Mouse (Mus musculus): ENCODE results near the gene Fam20b. TPM values are rescaled to one million over a fixed set of nuclear protein-coding genes. Genes with fewer than 3 reads are reported as not detected.
"Not testable (repeated sequence)": the region's sequence is repeated elsewhere in the genome, so short reads cannot be mapped to it uniquely, and the experiment has no call there.

Gene Fam20b
- polyA plus RNA-seq, 1 experiment from 2014 or later: 28.5 TPM

- Histone ChIP-seq H3K27me3 (ENCODE audit: control insufficient read depth, insufficient read depth, low read length) (no peaks in the 10 kb centered on the region), H3K9me3 (ENCODE audit: control insufficient read depth, low read length) (no peaks in the 10 kb centered on the region), H3K27ac (ENCODE audit: low read depth, low read length) (no peak overlapping the region), H3K9ac (replicated peaks; ENCODE audit: low read depth, low read length) (no peak overlapping the region), H3K36me3 (ENCODE audit: control insufficient read depth, insufficient read depth, low read length) (no peaks in the 10 kb centered on the region), H3K4me1 (ENCODE audit: control insufficient read depth, insufficient read depth, low read length) (0 out of 2 replicates have a peak, but pooled peaks cover 2% of the 10 kb centered on the region), H3K4me2 (ENCODE audit: low read depth, low read length) (no peak overlapping the region), H3K4me3 (ENCODE audit: low read depth, low read length) (no peak overlapping the region)
- 92% methylated on average over 23 of the region's 23 CpGs for WGBS
- ATAC-seq (ENCODE audit: low read depth): no peak
Measured at GRCm38 (mm10) chr1:156667141-156667926, 51.6 kb downstream of the Fam20b start.

- H3K36me3 ChIP-seq (ENCODE audit: control insufficient read depth, insufficient read depth, low read length): no peaks in the 10 kb centered on the region
- H3K4me2 ChIP-seq (ENCODE audit: low read depth, low read length): no peak overlapping the region
Measured at GRCm38 (mm10) chr1:156665777-156666176, 53.1 kb downstream of the Fam20b start.

GRCm38 (mm10) chr1:156660660-156661236 lies 58.1 kb downstream of the Fam20b start:
- not testable (repeated sequence) for H3K4me1 ChIP-seq (ENCODE audit: control insufficient read depth, insufficient read depth, low read length); H3K4me2 ChIP-seq (ENCODE audit: low read depth, low read length); H3K27ac ChIP-seq (ENCODE audit: low read depth, low read length); ATAC-seq (ENCODE audit: low read depth); H3K36me3 ChIP-seq (ENCODE audit: control insufficient read depth, insufficient read depth, low read length); H3K9ac ChIP-seq (replicated peaks; ENCODE audit: low read depth, low read length); H3K4me3 ChIP-seq (ENCODE audit: low read depth, low read length); H3K27me3 ChIP-seq (ENCODE audit: control insufficient read depth, insufficient read depth, low read length); H3K9me3 ChIP-seq (ENCODE audit: control insufficient read depth, low read length)
- WGBS: 85% methylated on average over 19 of the region's 21 CpGs

More at GRCm38 (mm10) chr1:156665777-156666176, 53.1 kb downstream of the Fam20b start:
- H3K27me3 ChIP-seq (ENCODE audit: control insufficient read depth, insufficient read depth, low read length): no peaks in the 10 kb centered on the region
- no peak for ATAC-seq (ENCODE audit: low read depth)
- 0 out of 2 replicates have a peak, but pooled peaks cover 2% of the 10 kb centered on the region for H3K4me1 ChIP-seq (ENCODE audit: control insufficient read depth, insufficient read depth, low read length)
- no peak overlapping the region for H3K9ac ChIP-seq (replicated peaks; ENCODE audit: low read depth, low read length)
- no peak overlapping the region for H3K27ac ChIP-seq (ENCODE audit: low read depth, low read length)
- H3K4me3 ChIP-seq (ENCODE audit: low read depth, low read length): no peak overlapping the region
- H3K9me3 ChIP-seq (ENCODE audit: control insufficient read depth, low read length): no peaks in the 10 kb centered on the region
- 92% methylated on average over 8 of the region's 8 CpGs for WGBS

- H3K9me3 ChIP-seq (ENCODE audit: control insufficient read depth, low read length): no peaks in the 10 kb centered on the region
- no peaks in the 10 kb centered on the region for H3K36me3 ChIP-seq (ENCODE audit: control insufficient read depth, insufficient read depth, low read length)
- H3K27me3 ChIP-seq (ENCODE audit: control insufficient read depth, insufficient read depth, low read length): no peaks in the 10 kb centered on the region
- 88% methylated on average over 13 of the region's 13 CpGs for WGBS
- no peaks in the 10 kb centered on the region for H3K4me1 ChIP-seq (ENCODE audit: control insufficient read depth, insufficient read depth, low read length)
- no peak for ATAC-seq (ENCODE audit: low read depth)
- no peak overlapping the region for H3K4me2 ChIP-seq (ENCODE audit: low read depth, low read length)
- H3K9ac ChIP-seq (replicated peaks; ENCODE audit: low read depth, low read length): no peak overlapping the region
- H3K27ac ChIP-seq (ENCODE audit: low read depth, low read length): no peak overlapping the region
- H3K4me3 ChIP-seq (ENCODE audit: low read depth, low read length): no peak overlapping the region
Measured at GRCm38 (mm10) chr1:156659906-156660659, 58.8 kb downstream of the Fam20b start.

GRCm38 (mm10) chr1:156658676-156659075 lies 60.2 kb downstream of the Fam20b start:
- Histone ChIP-seq H3K9me3 (ENCODE audit: control insufficient read depth, low read length) (no peaks in the 10 kb centered on the region), H3K9ac (replicated peaks; ENCODE audit: low read depth, low read length) (no peak overlapping the region), H3K36me3 (ENCODE audit: control insufficient read depth, insufficient read depth, low read length) (no peaks in the 10 kb centered on the region), H3K27me3 (ENCODE audit: control insufficient read depth, insufficient read depth, low read length) (no peaks in the 10 kb centered on the region), H3K27ac (ENCODE audit: low read depth, low read length) (no peak overlapping the region), H3K4me3 (ENCODE audit: low read depth, low read length) (no peak overlapping the region), H3K4me2 (ENCODE audit: low read depth, low read length) (no peak overlapping the region), H3K4me1 (ENCODE audit: control insufficient read depth, insufficient read depth, low read length) (no peaks in the 10 kb centered on the region)
- 91% methylated on average over 5 of the region's 5 CpGs for WGBS
- no peak for ATAC-seq (ENCODE audit: low read depth)

- Histone ChIP-seq H3K4me1 (ENCODE audit: control insufficient read depth, insufficient read depth, low read length) (no peaks in the 10 kb centered on the region), H3K9me3 (ENCODE audit: control insufficient read depth, low read length) (no peaks in the 10 kb centered on the region), H3K4me2 (ENCODE audit: low read depth, low read length) (no peak overlapping the region), H3K9ac (replicated peaks; ENCODE audit: low read depth, low read length) (no peak overlapping the region), H3K27ac (ENCODE audit: low read depth, low read length) (no peak overlapping the region), H3K27me3 (ENCODE audit: control insufficient read depth, insufficient read depth, low read length) (no peaks in the 10 kb centered on the region), H3K36me3 (ENCODE audit: control insufficient read depth, insufficient read depth, low read length) (no peaks in the 10 kb centered on the region), H3K4me3 (ENCODE audit: low read depth, low read length) (no peak overlapping the region)
- 92% methylated on average over 4 of the region's 4 CpGs for WGBS
- ATAC-seq (ENCODE audit: low read depth): no peak
Measured at GRCm38 (mm10) chr1:156657523-156657922, 61.4 kb downstream of the Fam20b start.

- Histone ChIP-seq H3K4me3 (ENCODE audit: low read depth, low read length) (no peak overlapping the region), H3K27ac (ENCODE audit: low read depth, low read length) (no peak overlapping the region), H3K9me3 (ENCODE audit: control insufficient read depth, low read length) (no peaks in the 10 kb centered on the region), H3K27me3 (ENCODE audit: control insufficient read depth, insufficient read depth, low read length) (no peaks in the 10 kb centered on the region), H3K4me1 (ENCODE audit: control insufficient read depth, insufficient read depth, low read length) (no peaks in the 10 kb centered on the region), H3K4me2 (ENCODE audit: low read depth, low read length) (no peak overlapping the region), H3K9ac (replicated peaks; ENCODE audit: low read depth, low read length) (no peak overlapping the region), H3K36me3 (ENCODE audit: control insufficient read depth, insufficient read depth, low read length) (no peaks in the 10 kb centered on the region)
- no peak for ATAC-seq (ENCODE audit: low read depth)
- WGBS: 82% methylated on average over 13 of the region's 13 CpGs
Measured at GRCm38 (mm10) chr1:156654735-156655530, 64.0 kb downstream of the Fam20b start.

- Histone ChIP-seq H3K4me1 (ENCODE audit: control insufficient read depth, insufficient read depth, low read length) (no peaks in the 10 kb centered on the region), H3K4me3 (ENCODE audit: low read depth, low read length) (no peak overlapping the region), H3K27me3 (ENCODE audit: control insufficient read depth, insufficient read depth, low read length) (no peaks in the 10 kb centered on the region), H3K4me2 (ENCODE audit: low read depth, low read length) (no peak overlapping the region), H3K27ac (ENCODE audit: low read depth, low read length) (no peak overlapping the region), H3K9me3 (ENCODE audit: control insufficient read depth, low read length) (no peaks in the 10 kb centered on the region), H3K36me3 (ENCODE audit: control insufficient read depth, insufficient read depth, low read length) (no peaks in the 10 kb centered on the region), H3K9ac (replicated peaks; ENCODE audit: low read depth, low read length) (no peak overlapping the region)
- no peak for ATAC-seq (ENCODE audit: low read depth)
- 68% methylated on average over 6 of the region's 6 CpGs for WGBS
Measured at GRCm38 (mm10) chr1:156652189-156652822, 66.6 kb downstream of the Fam20b start.
